9 mouse cellular contexts compared by ENCODE assay signal in the genomic region with DNA sequence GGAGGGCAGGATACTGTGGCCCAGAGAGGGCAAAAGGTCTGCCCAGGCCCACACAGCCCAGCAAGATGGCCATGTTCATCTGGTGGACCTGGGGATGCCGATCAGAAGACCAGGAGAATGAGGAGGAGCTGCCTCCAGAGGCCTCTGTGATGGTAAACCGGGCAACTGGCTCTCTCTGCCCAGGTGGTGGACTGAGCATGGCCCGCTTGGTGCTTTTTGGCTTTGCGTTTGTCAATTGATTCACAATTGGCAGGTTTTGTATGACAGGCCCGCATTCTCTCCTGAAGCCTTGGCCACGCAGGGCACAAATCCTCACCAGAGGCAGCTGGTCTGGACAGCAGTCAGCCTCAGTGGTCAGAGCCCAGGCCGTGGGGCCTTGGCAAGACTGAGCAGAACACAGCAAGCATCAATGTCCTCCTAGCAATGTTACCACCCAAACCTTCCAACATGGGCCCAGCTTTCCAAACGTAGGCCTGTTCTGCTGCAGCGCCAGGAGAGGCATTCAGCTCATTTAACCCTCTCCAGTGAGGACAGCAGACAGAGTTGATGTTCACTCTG. TPM values are rescaled to one million over a fixed set of nuclear protein-coding genes. Genes with fewer than 3 reads are reported as not detected.
DNase-seq lines count a peak whose midpoint lies in the region; ATAC-seq lines count a peak whose summit lies in the region.
"Had no signal": no experiment of that assay in that cellular context is flagged by ENCODE, and none has a peak within 500 bp of the region (broad histone marks: within the 10 kb centered on the region; RNA-seq: fewer than 3 reads in every experiment).

No protein-coding gene starts in this region.

- H3K4me2 ChIP-seq in hindbrain, embryonic 14.5 days (replicated peaks), result no peak overlapping the region; the same call in 1 of the 2 replicates
- no peak overlapping the region for H3K4me2 ChIP-seq in embryonic facial prominence, embryonic 13.5 days
- no peak overlapping the region for H3K4me2 ChIP-seq in midbrain, embryonic 11.5 days

- H3K9me3 ChIP-seq in hindbrain, embryonic 10.5 days, result no peaks in the 10 kb centered on the region
- no peaks in the 10 kb centered on the region for H3K9me3 ChIP-seq in hindbrain, embryonic 14.5 days (ENCODE audit: control insufficient read depth, low read length)
- no peaks in the 10 kb centered on the region for H3K9me3 ChIP-seq in embryonic facial prominence, embryonic 13.5 days
- no peaks in the 10 kb centered on the region for H3K9me3 ChIP-seq in midbrain, embryonic 11.5 days (ENCODE audit: control insufficient read depth, low read length)
- H3K9me3 ChIP-seq: liver, embryonic 15.5 days had no signal

- peak overlapping the region; percentile 100; the same call in 1 of the 2 replicates for H3K27ac ChIP-seq in hindbrain, embryonic 10.5 days
- no peak overlapping the region for H3K27ac ChIP-seq in hindbrain, embryonic 14.5 days
- H3K27ac ChIP-seq in embryonic facial prominence, embryonic 13.5 days, result peak overlapping the region; percentile 8; the same call in 1 of the 2 replicates
- H3K27ac ChIP-seq in midbrain, embryonic 11.5 days (ENCODE audit: low read depth, low read length), result 0 out of 2 replicates have a peak overlapping the region, but pooled peaks have one; percentile 95
- H3K27ac ChIP-seq: liver, embryonic 15.5 days had no signal

- H3K9ac ChIP-seq in hindbrain, embryonic 14.5 days, result no peak overlapping the region
- no peak overlapping the region for H3K9ac ChIP-seq in embryonic facial prominence, embryonic 13.5 days
- peak overlapping the region; percentile 100; the same call in 1 of the 2 replicates for H3K9ac ChIP-seq in midbrain, embryonic 11.5 days (ENCODE audit: low read length)
- H3K9ac ChIP-seq: liver, embryonic 15.5 days had no signal

- 80% methylated on average over 9 of the region's 9 CpGs for WGBS in hindbrain, embryonic 10.5 days
- WGBS in hindbrain, embryonic 14.5 days, result 80% methylated on average over 9 of the region's 9 CpGs
- WGBS in embryonic facial prominence, embryonic 13.5 days, result 75% methylated on average over 9 of the region's 9 CpGs
- 79% methylated on average over 9 of the region's 9 CpGs for WGBS in midbrain, embryonic 11.5 days

- DNase-seq in cerebellum, postnatal 10 days, result peak; percentile 61 to 72
- DNase-seq in cerebellum, postnatal 36 days, result no peak
- DNase-seq in hindbrain, embryonic 10.5 days (ENCODE audit: low spot score), result no peak
- DNase-seq in hindbrain, embryonic 14.5 days (ENCODE audit: low spot score), result no peak
- no peak for DNase-seq in midbrain, embryonic 11.5 days (ENCODE audit: low spot score, missing footprints)
- DNase-seq in frontal cortex, postnatal 25 days (ENCODE audit: low spot score in 2 of 2), result no peak
- no peak for DNase-seq in embryo, embryonic 10 days (ENCODE audit: low spot score)

- H3K4me1 ChIP-seq in hindbrain, embryonic 10.5 days (replicated peaks), result peaks cover 59% of the 10 kb centered on the region
- H3K4me1 ChIP-seq in hindbrain, embryonic 14.5 days (replicated peaks; ENCODE audit: control insufficient read depth, insufficient read depth, low read length), result peaks cover 38% of the 10 kb centered on the region
- H3K4me1 ChIP-seq in embryonic facial prominence, embryonic 13.5 days, result peaks cover 50% of the 10 kb centered on the region
- H3K4me1 ChIP-seq in midbrain, embryonic 11.5 days (ENCODE audit: control insufficient read depth, insufficient read depth, low read length), result peaks cover 34% of the 10 kb centered on the region

- peaks cover 9% of the 10 kb centered on the region; the same call in 1 of the 2 replicates for H3K27me3 ChIP-seq in hindbrain, embryonic 10.5 days (ENCODE audit: insufficient read depth, poor library complexity, severe bottlenecking)
- no peaks in the 10 kb centered on the region for H3K27me3 ChIP-seq in hindbrain, embryonic 14.5 days (ENCODE audit: control insufficient read depth, insufficient read depth, low read length)
- no peaks in the 10 kb centered on the region; the same call in 1 of the 2 replicates for H3K27me3 ChIP-seq in embryonic facial prominence, embryonic 13.5 days
- no peaks in the 10 kb centered on the region for H3K27me3 ChIP-seq in midbrain, embryonic 11.5 days (ENCODE audit: control insufficient read depth, insufficient read depth, low read length)

- H3K4me3 ChIP-seq in hindbrain, embryonic 10.5 days, result 0 out of 2 replicates have a peak overlapping the region, but pooled peaks have one; percentile 98
- no peak overlapping the region for H3K4me3 ChIP-seq in hindbrain, embryonic 14.5 days (replicated peaks; ENCODE audit: low read length)
- no peak overlapping the region for H3K4me3 ChIP-seq in embryonic facial prominence, embryonic 13.5 days
- H3K4me3 ChIP-seq in midbrain, embryonic 11.5 days (ENCODE audit: low read depth, low read length), result no peak overlapping the region

- peaks cover 19% of the 10 kb centered on the region for H3K36me3 ChIP-seq in hindbrain, embryonic 10.5 days
- peaks cover 6% of the 10 kb centered on the region for H3K36me3 ChIP-seq in hindbrain, embryonic 14.5 days (replicated peaks; ENCODE audit: control insufficient read depth, insufficient read depth)
- H3K36me3 ChIP-seq in embryonic facial prominence, embryonic 13.5 days, result peaks cover 9% of the 10 kb centered on the region
- peaks cover 2% of the 10 kb centered on the region; the same call in 1 of the 2 replicates for H3K36me3 ChIP-seq in midbrain, embryonic 11.5 days (ENCODE audit: control insufficient read depth, insufficient read depth, low read length)
- H3K36me3 ChIP-seq: liver, embryonic 15.5 days had no signal

- no peak for ATAC-seq in hindbrain, embryonic 14.5 days (ENCODE audit: low FRiP score)
- no peak for ATAC-seq in embryonic facial prominence, embryonic 13.5 days (ENCODE audit: insufficient number of reproducible peaks, insufficient read depth, low FRiP score, low TSS enrichment, low read depth)
- no peak for ATAC-seq in midbrain, embryonic 11.5 days (ENCODE audit: low FRiP score)

RNA-seq across cellular contexts. Expression of gene Csnk1e, which starts 12.3 kb away (rescaled TPM):
- 148 and 190 TPM in 2 replicates for polyA plus RNA-seq in hindbrain, embryonic 10.5 days (2016; fragmentation: Nextera tagmentation; extraction: Ambion mirVana)
- 184 and 213 TPM in 2 replicates for polyA plus RNA-seq in hindbrain, embryonic 14.5 days (2014; fragmentation: Nextera tagmentation; extraction: Ambion mirVana)
- polyA plus RNA-seq in embryonic facial prominence, embryonic 13.5 days (2015; fragmentation: Nextera tagmentation; extraction: Ambion mirVana), result 100 and 112 TPM in 2 replicates
- 175 and 182 TPM in 2 replicates for polyA plus RNA-seq in midbrain, embryonic 11.5 days (2014; fragmentation: Nextera tagmentation; extraction: Ambion mirVana)

RNA-seq across cellular contexts. Expression of gene Tmem184b, which starts 39.7 kb away (rescaled TPM):
- 54.8 and 56.2 TPM in 2 replicates for polyA plus RNA-seq in hindbrain, embryonic 10.5 days (2016; fragmentation: Nextera tagmentation; extraction: Ambion mirVana)
- 39.9 and 40.0 TPM in 2 replicates for polyA plus RNA-seq in hindbrain, embryonic 14.5 days (2014; fragmentation: Nextera tagmentation; extraction: Ambion mirVana)
- 67.1 and 72.0 TPM in 2 replicates for polyA plus RNA-seq in embryonic facial prominence, embryonic 13.5 days (2015; fragmentation: Nextera tagmentation; extraction: Ambion mirVana)
- 25.5 and 33.8 TPM in 2 replicates for polyA plus RNA-seq in midbrain, embryonic 11.5 days (2014; fragmentation: Nextera tagmentation; extraction: Ambion mirVana)

Comparison
In these comparisons a context has a peak if more than half of its experiments do, and no peak if none do; other contexts are left out.
1. DNase-seq: peak in cerebellum, postnatal 10 days (2 of 2); none in cerebellum, postnatal 36 days (0 of 2), hindbrain, embryonic 10.5 days (single experiment), hindbrain, embryonic 14.5 days (single experiment), midbrain, embryonic 11.5 days (single experiment), frontal cortex, postnatal 25 days (0 of 2) and embryo, embryonic 10 days (single experiment).